Mouse (Mus musculus) MEL (cell line): Measurements from ENCODE around the gene Pank1. TPM values are rescaled to one million over a fixed set of nuclear protein-coding genes. Genes with fewer than 3 reads are reported as not detected.

ENCODE experiments used
- DNase-seq: peaks from one replicate; pipeline ENCODE4 v3.0.0; 2011; ENCODE audit warnings: low read depth, low spot score
- H3K27ac ChIP-seq: 2 replicates; pipeline ENCODE4 v1.5.1; 2012; ENCODE audit warnings: low read depth, mild to moderate bottlenecking, control low read depth, low read length, moderate library complexity; ENCODE audit not compliant: control insufficient read depth
- H3K27me3 ChIP-seq, 2 experiments: fragments of 150-350 bp in 1 of 2; sonication (generic) in 1 of 2; 2 replicates each; pipeline ENCODE4 v1.6.1; 2012; ENCODE audit warnings: low read length in 2 of 2, mild to moderate bottlenecking in 2 of 2, improper control_type of control experiment in 1 of 2, moderate library complexity in 1 of 2; ENCODE audit not compliant: insufficient read depth in 2 of 2, control insufficient read depth in 1 of 2
- H3K36me3 ChIP-seq, 2 experiments: 2 replicates each; pipeline ENCODE4 v1.6.1; 2012 to 2014; ENCODE audit warnings: low read length in 2 of 2, improper control_type of control experiment in 1 of 2, inconsistent platforms in 1 of 2, mild to moderate bottlenecking in 1 of 2; ENCODE audit not compliant: insufficient read depth in 2 of 2, control insufficient read depth in 1 of 2
- H3K4me1 ChIP-seq, 2 experiments: fragments of 150-350 bp in 1 of 2; sonication (generic) in 1 of 2; 2 replicates each; pipeline ENCODE4 v1.6.1; 2012; ENCODE audit warnings: low read length in 2 of 2, improper control_type of control experiment in 1 of 2, mild to moderate bottlenecking in 1 of 2; ENCODE audit not compliant: insufficient read depth in 2 of 2, control insufficient read depth in 1 of 2
- H3K4me3 ChIP-seq, 2 experiments: fragments of 150-350 bp in 1 of 2; sonication (generic) in 1 of 2; 2 replicates each; pipeline ENCODE4 v1.5.1; 2012; ENCODE audit warnings: low read depth in 2 of 2, low read length in 2 of 2, mild to moderate bottlenecking in 2 of 2, moderate library complexity in 2 of 2, control low read depth in 1 of 2, improper control_type of control experiment in 1 of 2; ENCODE audit not compliant: control insufficient read depth in 1 of 2, insufficient read depth in 1 of 2
- H3K79me2 ChIP-seq: 2 replicates; pipeline ENCODE4 v1.6.1; 2012; ENCODE audit warnings: mild to moderate bottlenecking, low read length, moderate library complexity; ENCODE audit not compliant: control insufficient read depth, poor library complexity, insufficient read depth
- H3K9ac ChIP-seq: 2 replicates; pipeline ENCODE4 v1.6.1; 2012; ENCODE audit warnings: low read depth, mild to moderate bottlenecking, control low read depth, low read length, moderate library complexity; ENCODE audit not compliant: control insufficient read depth, poor library complexity, severe bottlenecking
- H3K9me3 ChIP-seq: fragments of 150-350 bp; sonication (generic); replicated peaks from 2 replicates; pipeline ENCODE4 v1.6.1; 2012; ENCODE audit warnings: mild to moderate bottlenecking, low read length, improper control_type of control experiment, moderate library complexity; ENCODE audit not compliant: insufficient read depth
- EP300 ChIP-seq, 2 experiments: IDR thresholded peaks; 2 replicates each; pipeline ENCODE4 v1.6.1; 2011; ENCODE audit warnings: improper control_type of control experiment in 2 of 2, low read length in 2 of 2, low read depth in 1 of 2, mild to moderate bottlenecking in 1 of 2
- GATA1 ChIP-seq: IDR thresholded peaks from 2 replicates; pipeline ENCODE4 v1.6.1; 2011; ENCODE audit warnings: low read depth, low read length, improper control_type of control experiment
- KAT2A ChIP-seq: conservative IDR thresholded peaks from 2 replicates; pipeline ENCODE4 v1.6.1; 2012; ENCODE audit warnings: low read depth, low read length, improper control_type of control experiment, inconsistent platforms
- MAX ChIP-seq: IDR thresholded peaks from 2 replicates; pipeline ENCODE4 v1.6.1; 2011; ENCODE audit warnings: low read length, improper control_type of control experiment
- MAZ ChIP-seq: IDR thresholded peaks from 2 replicates; pipeline ENCODE4 v1.6.1; 2012; ENCODE audit warnings: low read depth, mild to moderate bottlenecking, inconsistent platforms, low read length, improper control_type of control experiment
- MYB ChIP-seq: IDR thresholded peaks from 2 replicates; pipeline ENCODE4 v1.6.1; 2011; ENCODE audit warnings: mild to moderate bottlenecking, low read depth, low read length, improper control_type of control experiment
- MYC ChIP-seq: IDR thresholded peaks from 2 replicates; pipeline ENCODE4 v1.6.1; 2011; ENCODE audit warnings: low read depth, mild to moderate bottlenecking, low read length, improper control_type of control experiment, moderate library complexity
- NELFE ChIP-seq: IDR thresholded peaks from 2 replicates; pipeline ENCODE4 v1.6.1; 2011; ENCODE audit warnings: low read depth, low read length, improper control_type of control experiment
- POLR2AphosphoS5 ChIP-seq: IDR thresholded peaks from 2 replicates; pipeline ENCODE4 v1.6.1; 2012; ENCODE audit warnings: low read depth, borderline replicate concordance, mild to moderate bottlenecking, inconsistent platforms, low read length, moderate library complexity, mixed read lengths
- RAD21 ChIP-seq: IDR thresholded peaks from 2 replicates; pipeline ENCODE4 v1.6.1; 2011; ENCODE audit warnings: mild to moderate bottlenecking, low read depth, low read length, improper control_type of control experiment
- SIN3A ChIP-seq: IDR thresholded peaks from 2 replicates; pipeline ENCODE4 v1.6.1; 2012; ENCODE audit warnings: low read length, improper control_type of control experiment, inconsistent platforms
- SMC3 ChIP-seq: IDR thresholded peaks from 2 replicates; pipeline ENCODE4 v1.6.1; 2011; ENCODE audit warnings: low read depth, low read length, improper control_type of control experiment
- TAL1 ChIP-seq: IDR thresholded peaks from 2 replicates; pipeline ENCODE4 v1.6.1; 2012; ENCODE audit warnings: mild to moderate bottlenecking, inconsistent platforms, low read length, moderate library complexity, mixed read lengths
- USF1 ChIP-seq: IDR thresholded peaks from 2 replicates; pipeline ENCODE4 v1.6.1; 2014; ENCODE audit warnings: low read depth, mild to moderate bottlenecking, inconsistent platforms, low read length, improper control_type of control experiment, moderate library complexity
- USF2 ChIP-seq, 2 experiments: IDR thresholded peaks; 2 replicates each; pipeline ENCODE4 v1.6.1; 2011 to 2012; ENCODE audit warnings: improper control_type of control experiment in 2 of 2, low read length in 2 of 2, borderline replicate concordance in 1 of 2, inconsistent platforms in 1 of 2, low read depth in 1 of 2, mild to moderate bottlenecking in 1 of 2; ENCODE audit not compliant: insufficient read depth in 1 of 2
- ZC3H11A ChIP-seq: IDR thresholded peaks from 2 replicates; pipeline ENCODE4 v1.6.1; 2012; ENCODE audit warnings: low read depth, mild to moderate bottlenecking, inconsistent platforms, low read length, improper control_type of control experiment
- ZMIZ1 ChIP-seq: IDR thresholded peaks from 2 replicates; pipeline ENCODE4 v1.6.1; 2012; ENCODE audit warnings: low read depth, mild to moderate bottlenecking, inconsistent platforms, low read length, improper control_type of control experiment, moderate library complexity
- polyA plus RNA-seq, 2 experiments: library from polyadenylated mRNA; stranded (reverse) in 1 of 2; unstranded in 1 of 2; fragments of >175 nt in 1 of 2; fragments of >200 nt in 1 of 2; gene quantifications; 2 replicates each; pipeline versions ENCODE4 v1.2.1 to v1.2.4; 2012; ENCODE audit warnings: low replicate concordance in 2 of 2, low read depth in 1 of 2; ENCODE audit not compliant: insufficient read length in 2 of 2, insufficient read depth in 1 of 2, missing spikeins in 1 of 2
- total RNA-seq: library from RNA; depleted of rRNA; stranded (reverse); fragments of 300-350 nt; gene quantifications from 2 replicates; pipeline ENCODE4 v1.2.3, GENCODE M21; 2012

The Pank1 gene
- total and polyA plus RNA-seq, 3 experiments = 7.2 to 7.6 TPM; not detected in 1

GRCm38 (mm10) chr19:34882443-34882842, 3.2 kb upstream of the Pank1 start:
- Histone ChIP-seq H3K9ac (no peak overlapping the region), H3K27me3 (no peaks in the 10 kb centered on the region), H3K27ac (0 out of 2 replicates have a peak overlapping the region, but pooled peaks have one; percentile 30), H3K79me2 (peaks cover 19% of the 10 kb centered on the region), H3K9me3 (no peaks in the 10 kb centered on the region), H3K4me1 (peaks cover 17 to 40% of the 10 kb centered on the region in 2 experiments), H3K36me3 (peaks cover 0 to 44% of the 10 kb centered on the region in 2 experiments; a peak in 2 of 4 replicates), H3K4me3 (no peak overlapping the region)
- DNase-seq = peak; percentile 33
- TF ChIP-seq MAX = no peak; the same call in 1 of the 2 replicates
- TF ChIP-seq MYB = no peak
- TF ChIP-seq POLR2AphosphoS5 = no peak
- TF ChIP-seq ZMIZ1 = no peak
- no peak for TF ChIP-seq SMC3
- TF ChIP-seq USF2 (IDR thresholded peaks at IDR 0.05; ENCODE audit: borderline replicate concordance in 1 of 2, insufficient read depth in 1 of 2, low read depth in 1 of 2, low read length in 2 of 2) = no peak
- no peak for TF ChIP-seq MYC
- no peak for TF ChIP-seq TAL1
- no peak for TF ChIP-seq EP300 (IDR thresholded peaks at IDR 0.05; ENCODE audit: low read depth in 1 of 2, low read length in 2 of 2)
- TF ChIP-seq NELFE = no peak

- Histone ChIP-seq H3K79me2 (peaks cover 28% of the 10 kb centered on the region), H3K4me1 (peaks cover 17 to 43% of the 10 kb centered on the region in 2 experiments), H3K9ac (no peak overlapping the region), H3K27ac (no peak overlapping the region), H3K4me3 (no peak overlapping the region), H3K36me3 (peaks cover 0 to 47% of the 10 kb centered on the region in 2 experiments; a peak in 2 of 4 replicates), H3K27me3 (no peaks in the 10 kb centered on the region), H3K9me3 (no peaks in the 10 kb centered on the region)
- DNase-seq = peak; percentile 40
- TF ChIP-seq ZC3H11A (no peak), KAT2A (no peak), TAL1 (no peak), USF1 (no peak)
These were observed 1.9 kb upstream of the Pank1 start for GRCm38 (mm10) chr19:34881160-34881559.

GRCm38 (mm10) chr19:34879624-34880023, 369 bp upstream of the Pank1 start:
- DNase-seq = no peak

More at GRCm38 (mm10) chr19:34879624-34880023, 369 bp upstream of the Pank1 start:
- peaks cover 37% of the 10 kb centered on the region for H3K79me2 ChIP-seq
- no peaks in the 10 kb centered on the region for H3K27me3 ChIP-seq
- H3K36me3 ChIP-seq = peaks cover 0 to 46% of the 10 kb centered on the region in 2 experiments; a peak in 2 of 4 replicates
- H3K9me3 ChIP-seq = no peaks in the 10 kb centered on the region
- H3K9ac ChIP-seq = peak overlapping the region; percentile 93
- H3K27ac ChIP-seq = peak overlapping the region; percentile 71
- no peak for TF ChIP-seq RAD21
- no peak for TF ChIP-seq GATA1
- TF ChIP-seq EP300 (IDR thresholded peaks at IDR 0.05; ENCODE audit: low read depth in 1 of 2, low read length in 2 of 2) = peak in 1 of 2 experiments; percentile 35; a peak in 1 of 4 replicates
- 0 out of 2 replicates have a peak, but pooled peaks have one; percentile 15 for TF ChIP-seq MAZ
- 0 out of 2 replicates have a peak, but pooled peaks have one; percentile 10 for TF ChIP-seq SIN3A
- TF ChIP-seq ZMIZ1 = no peak
- H3K4me3 ChIP-seq = peak overlapping the region; percentile 80 to 93
- peaks cover 17 to 43% of the 10 kb centered on the region in 2 experiments for H3K4me1 ChIP-seq
